19 mouse cellular contexts compared by ENCODE assay signal in the genomic region with DNA sequence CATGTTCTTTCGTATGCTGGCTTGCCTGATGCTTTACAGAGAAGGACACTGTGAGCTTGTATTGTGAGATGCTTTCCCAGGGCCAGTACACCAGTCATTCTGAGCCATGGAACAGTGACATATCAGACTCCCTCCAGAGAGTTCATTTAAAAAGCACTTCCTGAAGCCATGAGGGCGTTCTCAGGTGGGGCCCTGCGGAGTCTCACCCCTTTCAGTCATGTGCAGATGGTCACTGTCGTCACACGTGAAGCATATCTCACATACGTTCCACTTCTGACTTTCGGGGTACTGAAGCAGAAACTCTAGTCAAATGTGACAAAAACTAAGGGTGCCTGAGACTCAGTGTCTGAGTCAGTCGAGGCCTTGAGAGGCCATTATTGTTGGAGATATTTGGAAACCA. TPM values are rescaled to one million over a fixed set of nuclear protein-coding genes. Genes with fewer than 3 reads are reported as not detected.
DNase-seq lines count a peak whose midpoint lies in the region; ATAC-seq and TF ChIP-seq lines count a peak whose summit lies in the region.
"Had no signal": no experiment of that assay in that cellular context is flagged by ENCODE, and none has a peak within 500 bp of the region (broad histone marks: within the 10 kb centered on the region; RNA-seq: fewer than 3 reads in every experiment).

No protein-coding gene starts in this region.

- H3K27ac ChIP-seq in liver, postnatal 0 days (ENCODE audit: low read depth) = no peak overlapping the region
- H3K27ac ChIP-seq in liver, embryonic 11.5 days (ENCODE audit: low read depth, low read length) = no peak overlapping the region
- H3K27ac ChIP-seq in layer of hippocampus, adult 2 months = no peak overlapping the region
- H3K27ac ChIP-seq in hindbrain, embryonic 10.5 days = no peak overlapping the region
- H3K27ac ChIP-seq: embryonic facial prominence, embryonic 13.5 days; forebrain, embryonic 13.5 days; gastrocnemius, adult 2 months; heart, embryonic 15.5 days; hindbrain, embryonic 15.5 days had no signal

- H3K4me2 ChIP-seq in liver, postnatal 0 days (ENCODE audit: low read depth, low read length) = no peak overlapping the region
- H3K4me2 ChIP-seq in liver, embryonic 11.5 days = no peak overlapping the region
- H3K4me2 ChIP-seq: embryonic facial prominence, embryonic 13.5 days; forebrain, embryonic 13.5 days; heart, embryonic 15.5 days; hindbrain, embryonic 15.5 days had no signal

- no peak for ATAC-seq in liver, postnatal 0 days
- ATAC-seq in liver, embryonic 11.5 days (replicated peaks; ENCODE audit: low FRiP score) = no peak
- peak; percentile 20; the same call in 1 of the 2 replicates for ATAC-seq in monocyte, adult 5-6 weeks (replicated peaks; ENCODE audit: insufficient number of reproducible peaks, low FRiP score, low TSS enrichment, poor library complexity, severe bottlenecking)
- ATAC-seq: forebrain, embryonic 13.5 days had no signal

- no peak overlapping the region for H3K9ac ChIP-seq in liver, postnatal 0 days (replicated peaks)
- no peak overlapping the region for H3K9ac ChIP-seq in liver, embryonic 11.5 days (ENCODE audit: low read depth, low read length)
- H3K9ac ChIP-seq: embryonic facial prominence, embryonic 13.5 days; forebrain, embryonic 13.5 days; heart, embryonic 15.5 days; hindbrain, embryonic 15.5 days had no signal

- no peak for TF ChIP-seq CTCF in liver, postnatal 0 days (IDR thresholded peaks at IDR 0.05; ENCODE audit: low read depth)
- no peak for TF ChIP-seq CTCF in layer of hippocampus, adult 2 months (conservative IDR thresholded peaks at IDR 0.05)

- H3K4me3 ChIP-seq in liver, postnatal 0 days (ENCODE audit: low read depth, low read length) = no peak overlapping the region
- no peak overlapping the region for H3K4me3 ChIP-seq in liver, embryonic 11.5 days (ENCODE audit: low read depth, low read length)
- H3K4me3 ChIP-seq in layer of hippocampus, adult 2 months = no peak overlapping the region
- no peak overlapping the region for H3K4me3 ChIP-seq in hindbrain, embryonic 10.5 days
- H3K4me3 ChIP-seq: embryonic facial prominence, embryonic 13.5 days; forebrain, embryonic 13.5 days; gastrocnemius, adult 2 months; heart, embryonic 15.5 days; hindbrain, embryonic 15.5 days had no signal

- no peaks in the 10 kb centered on the region for H3K27me3 ChIP-seq in liver, postnatal 0 days (ENCODE audit: insufficient read depth, low read length)
- H3K27me3 ChIP-seq in liver, embryonic 11.5 days (replicated peaks; ENCODE audit: control insufficient read depth, insufficient read depth, low read length) = 0 out of 2 replicates have a peak, but pooled peaks cover 2% of the 10 kb centered on the region
- H3K27me3 ChIP-seq in hindbrain, embryonic 10.5 days (ENCODE audit: insufficient read depth, poor library complexity, severe bottlenecking) = peaks cover 8% of the 10 kb centered on the region
- H3K27me3 ChIP-seq: heart, embryonic 15.5 days; hindbrain, embryonic 15.5 days had no signal

- peak; percentile 31 for DNase-seq in adrenal gland, adult 2 months
- no peak for DNase-seq in adrenal gland, postnatal 10 days
- peak; percentile 18 for DNase-seq in liver, postnatal 0 days
- DNase-seq in liver, embryonic 11.5 days (ENCODE audit: low spot score) = no peak
- peak; percentile 79 for DNase-seq in A20 (ENCODE audit: low read depth, low spot score)
- DNase-seq in layer of hippocampus, adult 2 months (ENCODE audit: low spot score in 2 of 2) = no peak
- no peak for DNase-seq in hindbrain, embryonic 10.5 days (ENCODE audit: low spot score)
- DNase-seq: adrenal gland, postnatal 14 days; cerebellum, adult 18-20 months; cerebellum, adult 9-11 months; cerebellum, postnatal 36 days; gastrocnemius, adult 2 months; gastrocnemius, postnatal 25 days; heart, postnatal 14 days had no signal

- TF ChIP-seq EP300 in liver, postnatal 0 days (IDR thresholded peaks at IDR 0.05; ENCODE audit: low read depth) = no peak

- no peaks in the 10 kb centered on the region for H3K36me3 ChIP-seq in liver, postnatal 0 days (replicated peaks; ENCODE audit: insufficient read depth, low read length)
- no peaks in the 10 kb centered on the region for H3K36me3 ChIP-seq in liver, embryonic 11.5 days (ENCODE audit: control insufficient read depth, insufficient read depth, low read length)
- H3K36me3 ChIP-seq in hindbrain, embryonic 10.5 days = no peaks in the 10 kb centered on the region
- H3K36me3 ChIP-seq: embryonic facial prominence, embryonic 13.5 days; heart, embryonic 15.5 days; hindbrain, embryonic 15.5 days had no signal

- WGBS in liver, postnatal 0 days (ENCODE audit: insufficient replicate concordance) = 68% methylated on average over 8 of the region's 8 CpGs
- 83% methylated on average over 8 of the region's 8 CpGs for WGBS in liver, embryonic 11.5 days
- 86% methylated on average over 8 of the region's 8 CpGs for WGBS in hindbrain, embryonic 10.5 days

- H3K9me3 ChIP-seq in liver, postnatal 0 days (ENCODE audit: low read length) = no peaks in the 10 kb centered on the region
- H3K9me3 ChIP-seq in liver, embryonic 11.5 days (ENCODE audit: control insufficient read depth, low read length) = no peaks in the 10 kb centered on the region
- no peaks in the 10 kb centered on the region for H3K9me3 ChIP-seq in hindbrain, embryonic 10.5 days
- H3K9me3 ChIP-seq: embryonic facial prominence, embryonic 13.5 days; forebrain, embryonic 13.5 days; heart, embryonic 15.5 days; hindbrain, embryonic 15.5 days had no signal

- H3K4me1 ChIP-seq in liver, postnatal 0 days (ENCODE audit: insufficient read depth) = peaks cover 21% of the 10 kb centered on the region
- 0 out of 2 replicates have a peak, but pooled peaks cover 3% of the 10 kb centered on the region for H3K4me1 ChIP-seq in liver, embryonic 11.5 days (replicated peaks; ENCODE audit: control insufficient read depth, insufficient read depth, low read length)
- no peaks in the 10 kb centered on the region for H3K4me1 ChIP-seq in hindbrain, embryonic 10.5 days (replicated peaks)
- H3K4me1 ChIP-seq: embryonic facial prominence, embryonic 13.5 days; hindbrain, embryonic 15.5 days had no signal

RNA-seq across cellular contexts. Expression of a gene that starts 6.0 kb away (rescaled TPM):
- total RNA-seq in adrenal gland, adult 2 months (2021) = 10 to 100 TPM in 1 of 2 experiments, 1 to 10 TPM in 1; 6.5 to 37.2 TPM
- polyA plus RNA-seq in adrenal gland, adult 2 months (2012; rRNA removed) = 3.6 and 4.5 TPM in 2 replicates
- 1 to 10 TPM; 6.2 to 8.7 TPM for total RNA-seq in adrenal gland, postnatal 10 days (2021)
- 17.1 and 21.8 TPM in 2 replicates for polyA plus RNA-seq in liver, postnatal 0 days (2015; fragmentation: Nextera tagmentation; extraction: Ambion mirVana)
- 5.4 and 5.6 TPM in 2 replicates for polyA plus RNA-seq in liver, embryonic 11.5 days (2014; fragmentation: Nextera tagmentation; extraction: Ambion mirVana)
- 216 to 241 TPM (median 224 TPM) in 3 replicates for total RNA-seq in monocyte, adult 5-6 weeks (2017)
- 1 to 10 TPM; 2.0 to 2.1 TPM for total RNA-seq in layer of hippocampus, adult 2 months (2021)
- 3.1 and 3.3 TPM in 2 replicates for polyA plus RNA-seq in hindbrain, embryonic 10.5 days (2016; fragmentation: Nextera tagmentation; extraction: Ambion mirVana)

Comparison
In these comparisons a context has a peak if more than half of its experiments do, and no peak if none do; other contexts are left out.
1. DNase-seq: peak in adrenal gland, adult 2 months (single experiment), liver, postnatal 0 days (single experiment) and A20 (single experiment); none in adrenal gland, postnatal 10 days (single experiment), liver, embryonic 11.5 days (single experiment), layer of hippocampus, adult 2 months (0 of 2) and hindbrain, embryonic 10.5 days (single experiment).